Mouse (Mus musculus): ENCODE results near the gene Ptgs2. TPM values are rescaled to one million over a fixed set of nuclear protein-coding genes. Genes with fewer than 3 reads are reported as not detected.
A peak's percentile ranks its signal among the peaks of the same experiment; 100 is the strongest.

Gene Ptgs2
- 60.3 and 202 TPM in 2 replicates for polyA plus RNA-seq (2011; ENCODE audit: insufficient read length, low read depth, missing spikeins)

DNA sequence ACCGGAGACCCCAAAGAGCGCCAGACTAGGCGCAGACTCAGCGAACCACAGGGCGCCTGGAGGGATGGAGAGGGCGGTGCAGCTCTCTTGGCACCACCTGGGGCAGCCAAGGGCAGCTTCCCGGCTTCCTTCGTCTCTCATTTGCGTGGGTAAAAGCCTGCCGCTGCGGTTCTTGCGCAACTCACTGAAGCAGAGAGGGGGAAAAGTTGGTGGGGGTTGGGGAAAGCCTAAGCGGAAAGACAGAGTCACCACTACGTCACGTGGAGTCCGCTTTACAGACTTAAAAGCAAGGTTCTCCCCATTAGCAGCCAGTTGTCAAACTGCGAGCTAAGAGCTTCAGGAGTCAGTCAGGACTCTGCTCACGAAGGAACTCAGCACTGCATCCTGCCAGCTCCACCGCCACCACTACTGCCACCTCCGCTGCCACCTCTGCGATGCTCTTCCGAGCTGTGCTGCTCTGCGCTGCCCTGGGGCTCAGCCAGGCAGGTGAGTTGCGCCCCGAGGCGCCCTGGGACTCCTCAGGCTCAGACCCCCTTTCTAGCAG lies at the start of gene Ptgs2:
Ptgs2 (plus strand) TSS at position 242 of the 544 bp plus-strand sequence.
- Histone ChIP-seq H3K27ac (ENCODE audit: insufficient read depth, low read length) (peak within 1 kb of the TSS; percentile 91), H3K4me1 (ENCODE audit: control insufficient read depth, insufficient read depth, low read length) (peaks cover 2% of the 10 kb centered on the region), H3K4me3 (ENCODE audit: insufficient read depth, low read length) (peak within 1 kb of the TSS; percentile 93)
- TF ChIP-seq CTCF (IDR thresholded peaks at IDR 0.05; ENCODE audit: borderline replicate concordance, insufficient read depth, low read length) = no peak
- peak; percentile 99 for TF ChIP-seq POLR2A (IDR thresholded peaks at IDR 0.05; ENCODE audit: low read depth, low read length)

DNA sequence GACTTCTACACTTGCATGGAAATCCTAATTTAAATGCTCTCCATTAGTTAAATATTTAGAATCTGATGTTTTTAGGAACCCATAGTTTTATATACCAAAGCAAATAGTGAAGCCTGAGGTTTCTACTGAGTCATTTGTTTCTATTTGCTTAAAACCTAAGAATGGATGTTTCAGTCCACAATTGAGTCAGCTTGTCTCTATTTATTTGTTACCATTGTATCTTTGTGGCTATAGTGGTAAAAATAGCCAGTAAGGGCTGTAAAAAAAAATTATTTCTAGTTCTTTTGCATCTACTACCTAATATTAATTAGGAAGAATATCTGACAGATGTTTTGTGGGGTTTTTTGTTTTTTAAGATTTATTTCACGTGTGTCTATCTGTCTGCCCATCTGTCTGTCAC lies 49.6 kb upstream of the Ptgs2 start:
- no peak overlapping the region for H3K4me3 ChIP-seq (ENCODE audit: insufficient read depth, low read length)
- no peak for TF ChIP-seq POLR2A (IDR thresholded peaks at IDR 0.05; ENCODE audit: low read depth, low read length)
- TF ChIP-seq CTCF (IDR thresholded peaks at IDR 0.05; ENCODE audit: borderline replicate concordance, insufficient read depth, low read length) = no peak

DNA sequence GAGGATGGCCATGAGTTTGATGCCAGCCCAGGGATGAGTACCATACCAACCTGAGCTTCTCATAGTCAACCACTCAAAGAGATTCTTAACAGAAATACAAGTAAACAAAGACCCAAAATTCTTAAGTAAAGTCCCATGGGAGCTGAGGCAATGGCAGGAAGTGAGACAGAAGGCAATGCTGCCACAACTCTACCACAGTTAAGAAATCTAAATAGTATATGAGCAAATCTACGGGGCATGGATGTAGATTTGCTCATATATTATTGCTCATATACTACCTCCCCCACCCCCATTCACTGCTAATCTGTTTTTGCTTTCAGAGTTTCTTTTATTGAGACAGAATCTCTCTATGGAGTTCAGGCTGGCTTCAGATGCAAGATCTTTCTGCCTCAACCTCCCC lies 34.1 kb upstream of the Ptgs2 start:
- H3K4me3 ChIP-seq (ENCODE audit: insufficient read depth, low read length) = no peak overlapping the region
- TF ChIP-seq CTCF (IDR thresholded peaks at IDR 0.05; ENCODE audit: borderline replicate concordance, insufficient read depth, low read length) (no peak), POLR2A (IDR thresholded peaks at IDR 0.05; ENCODE audit: low read depth, low read length) (no peak)
- H3K4me1 ChIP-seq (ENCODE audit: control insufficient read depth, insufficient read depth, low read length) = peaks cover 2% of the 10 kb centered on the region; the same call in 1 of the 2 replicates
- peak overlapping the region; percentile 57; the same call in 1 of the 2 replicates for H3K27ac ChIP-seq (ENCODE audit: insufficient read depth, low read length)

More for the DNA sequence above, 49.6 kb upstream of the Ptgs2 start:
- no peak overlapping the region for H3K27ac ChIP-seq (ENCODE audit: insufficient read depth, low read length)
- no peaks in the 10 kb centered on the region for H3K4me1 ChIP-seq (ENCODE audit: control insufficient read depth, insufficient read depth, low read length)

DNA sequence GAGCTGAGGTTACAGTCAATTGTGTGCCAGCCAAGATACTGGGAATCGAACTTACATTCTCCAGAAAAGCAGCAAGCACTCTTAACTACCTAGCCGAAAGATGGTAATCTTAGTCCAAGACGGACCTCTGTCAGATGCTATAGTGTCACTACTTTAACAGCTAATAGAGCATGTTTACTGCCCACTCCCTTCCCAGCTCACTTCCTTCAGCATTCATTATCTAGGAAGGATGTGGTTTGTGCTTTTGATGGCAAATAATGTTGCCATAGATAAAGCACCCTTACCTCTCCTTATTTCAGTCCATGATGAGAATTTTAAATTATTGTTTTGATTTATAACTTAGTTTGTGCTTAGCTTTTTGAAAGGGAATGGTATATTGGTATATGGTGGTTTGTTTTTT lies 27.0 kb upstream of the Ptgs2 start:
- Histone ChIP-seq H3K4me1 (ENCODE audit: control insufficient read depth, insufficient read depth, low read length) (no peaks in the 10 kb centered on the region), H3K27ac (ENCODE audit: insufficient read depth, low read length) (no peak overlapping the region), H3K4me3 (ENCODE audit: insufficient read depth, low read length) (no peak overlapping the region)
- TF ChIP-seq POLR2A (IDR thresholded peaks at IDR 0.05; ENCODE audit: low read depth, low read length) (no peak), CTCF (IDR thresholded peaks at IDR 0.05; ENCODE audit: borderline replicate concordance, insufficient read depth, low read length) (no peak)

DNA sequence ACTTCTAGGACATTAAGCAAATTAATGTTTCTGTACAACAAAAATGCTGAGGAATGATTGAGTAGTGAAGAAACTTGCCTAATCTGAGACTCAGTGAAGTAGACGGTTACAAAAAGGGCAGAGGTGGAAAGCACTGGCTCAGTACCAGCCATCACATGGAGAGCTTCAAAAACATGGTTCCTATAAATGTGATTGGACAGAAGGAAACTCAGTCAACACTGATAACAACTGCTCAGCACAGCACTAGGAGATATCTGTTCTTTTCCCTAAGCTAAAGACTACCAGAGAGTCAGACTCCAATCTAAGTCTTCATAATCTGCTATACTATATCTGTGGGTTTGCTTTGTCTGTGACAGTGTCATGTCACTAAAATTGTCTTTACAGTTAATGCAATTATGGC lies 25.2 kb upstream of the Ptgs2 start:
- Histone ChIP-seq H3K4me3 (ENCODE audit: insufficient read depth, low read length) (no peak overlapping the region), H3K4me1 (ENCODE audit: control insufficient read depth, insufficient read depth, low read length) (no peaks in the 10 kb centered on the region), H3K27ac (ENCODE audit: insufficient read depth, low read length) (no peak overlapping the region)
- TF ChIP-seq CTCF (IDR thresholded peaks at IDR 0.05; ENCODE audit: borderline replicate concordance, insufficient read depth, low read length) = no peak
- TF ChIP-seq POLR2A (IDR thresholded peaks at IDR 0.05; ENCODE audit: low read depth, low read length) = no peak

DNA sequence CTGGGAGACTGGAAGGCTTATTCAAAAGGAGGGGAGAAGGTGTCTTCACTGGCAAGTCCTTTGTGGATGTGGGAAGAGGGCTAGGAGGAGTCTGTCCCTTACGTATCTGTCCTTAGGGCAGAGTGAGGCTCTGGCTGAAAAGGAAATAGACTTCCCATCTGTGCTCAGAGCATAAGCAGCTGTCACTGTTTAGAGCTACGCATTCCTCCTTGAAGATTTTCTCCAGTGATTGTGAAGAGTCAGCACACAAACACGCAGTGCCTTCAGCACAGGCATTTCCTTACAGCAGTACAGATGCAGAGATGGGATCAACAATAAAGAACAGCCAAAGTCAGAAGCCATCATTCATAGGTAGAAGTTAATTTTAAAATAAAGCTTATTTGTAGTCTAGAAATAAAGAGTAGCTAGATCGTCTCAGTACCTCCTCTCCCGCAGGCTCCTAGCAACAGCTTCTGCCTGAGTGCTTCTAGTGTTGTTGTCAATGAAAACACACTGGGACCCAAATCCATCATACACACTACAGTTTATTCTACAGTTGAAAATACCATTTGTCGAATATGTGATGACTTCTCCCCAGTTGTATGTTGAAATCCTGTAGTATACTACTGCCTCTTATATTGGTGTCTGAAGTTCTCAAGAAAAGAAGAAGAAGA lies 10.7 kb upstream of the Ptgs2 start:
- H3K4me3 ChIP-seq (ENCODE audit: insufficient read depth, low read length) = no peak overlapping the region
- no peaks in the 10 kb centered on the region for H3K4me1 ChIP-seq (ENCODE audit: control insufficient read depth, insufficient read depth, low read length)
- TF ChIP-seq CTCF (IDR thresholded peaks at IDR 0.05; ENCODE audit: borderline replicate concordance, insufficient read depth, low read length) = no peak
- no peak for TF ChIP-seq POLR2A (IDR thresholded peaks at IDR 0.05; ENCODE audit: low read depth, low read length)
- H3K27ac ChIP-seq (ENCODE audit: insufficient read depth, low read length) = peak overlapping the region; percentile 43; the same call in 1 of the 2 replicates

DNA sequence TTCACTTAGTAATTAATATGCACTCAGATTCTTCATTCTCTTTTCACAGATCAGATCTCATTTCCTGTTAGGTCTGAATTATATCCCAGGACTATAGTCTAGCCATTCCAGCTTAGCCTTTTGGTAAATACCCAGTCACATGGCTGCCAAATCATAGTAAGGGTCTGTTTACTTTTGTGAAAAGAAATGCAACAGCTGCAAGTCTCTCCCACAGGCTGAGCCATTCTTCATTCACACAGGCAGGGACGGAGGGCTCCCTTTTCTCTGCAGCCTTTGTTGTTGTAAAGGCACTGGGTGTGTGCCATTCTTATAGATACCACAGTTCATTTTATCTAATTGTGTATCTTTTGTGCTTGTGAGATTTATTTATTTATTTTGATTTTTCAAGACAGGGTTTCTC lies 9.6 kb upstream of the Ptgs2 start:
- Histone ChIP-seq H3K27ac (ENCODE audit: insufficient read depth, low read length) (no peak overlapping the region), H3K4me1 (ENCODE audit: control insufficient read depth, insufficient read depth, low read length) (no peaks in the 10 kb centered on the region), H3K4me3 (ENCODE audit: insufficient read depth, low read length) (no peak overlapping the region)
- TF ChIP-seq CTCF (IDR thresholded peaks at IDR 0.05; ENCODE audit: borderline replicate concordance, insufficient read depth, low read length) = no peak
- TF ChIP-seq POLR2A (IDR thresholded peaks at IDR 0.05; ENCODE audit: low read depth, low read length) = no peak

DNA sequence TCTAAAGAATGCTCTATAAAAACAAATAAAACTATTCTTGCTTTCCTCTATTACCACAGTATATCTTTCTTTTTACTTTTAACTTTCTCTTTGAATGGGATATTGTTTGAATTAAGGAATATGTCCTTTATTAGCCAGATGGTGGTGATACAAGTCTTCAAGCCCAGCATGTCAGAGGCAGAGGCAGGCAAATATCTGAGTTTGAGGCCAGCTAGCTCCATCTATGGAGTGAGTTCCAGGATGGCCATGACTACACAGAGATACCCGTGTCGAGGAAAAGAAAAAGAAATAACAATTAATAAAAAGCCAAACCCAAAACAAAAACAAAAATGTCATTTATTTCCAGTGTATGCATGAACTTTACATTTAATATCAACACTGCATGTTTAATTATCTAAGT lies 2.8 kb upstream of the Ptgs2 start:
- no peak for TF ChIP-seq CTCF (IDR thresholded peaks at IDR 0.05; ENCODE audit: borderline replicate concordance, insufficient read depth, low read length)
- TF ChIP-seq POLR2A (IDR thresholded peaks at IDR 0.05; ENCODE audit: low read depth, low read length) = no peak
- Histone ChIP-seq H3K27ac (ENCODE audit: insufficient read depth, low read length) (no peak overlapping the region), H3K4me3 (ENCODE audit: insufficient read depth, low read length) (no peak overlapping the region), H3K4me1 (ENCODE audit: control insufficient read depth, insufficient read depth, low read length) (no peaks in the 10 kb centered on the region)

DNA sequence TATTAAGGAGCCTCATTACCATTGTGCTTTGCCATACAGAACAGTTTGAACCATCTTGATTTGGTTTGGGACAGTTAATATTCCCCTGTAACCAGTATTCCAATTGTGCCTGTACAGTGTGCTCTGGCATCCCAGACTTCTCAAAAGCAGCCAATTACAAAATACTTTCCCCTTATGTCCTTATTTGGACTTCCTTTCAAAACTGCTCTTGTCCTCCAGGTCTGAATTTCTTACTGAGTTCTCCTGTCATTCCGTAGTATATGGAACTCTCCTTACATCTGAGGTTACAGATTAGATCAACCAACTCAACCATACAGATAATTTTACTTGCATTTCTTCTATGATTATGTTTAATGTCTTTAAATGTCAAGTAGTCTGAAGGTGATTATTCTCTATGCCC lies 2.1 kb upstream of the Ptgs2 start:
- Histone ChIP-seq H3K4me3 (ENCODE audit: insufficient read depth, low read length) (no peak overlapping the region), H3K27ac (ENCODE audit: insufficient read depth, low read length) (peak overlapping the region; percentile 80; the same call in 1 of the 2 replicates)
- TF ChIP-seq CTCF (IDR thresholded peaks at IDR 0.05; ENCODE audit: borderline replicate concordance, insufficient read depth, low read length) (no peak), POLR2A (IDR thresholded peaks at IDR 0.05; ENCODE audit: low read depth, low read length) (no peak)

DNA sequence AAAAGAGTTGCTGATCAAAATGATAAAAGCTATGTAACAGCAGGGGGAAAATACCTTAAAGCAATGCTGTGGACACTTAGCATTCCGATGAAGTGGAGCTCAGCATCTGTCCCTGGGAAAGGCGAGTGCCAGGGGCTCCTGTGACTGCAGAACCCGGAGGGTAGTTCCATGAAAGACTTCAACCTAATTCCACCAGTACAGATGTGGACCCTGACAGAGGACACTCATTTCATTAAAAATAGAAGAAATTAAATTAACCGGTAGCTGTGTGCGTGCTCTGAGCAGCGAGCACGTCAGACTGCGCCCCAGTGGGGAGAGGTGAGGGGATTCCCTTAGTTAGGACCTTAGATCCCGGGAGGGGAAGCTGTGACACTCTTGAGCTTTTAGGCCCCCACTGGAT lies 457 bp upstream of the Ptgs2 start:
- peak overlapping the region; percentile 90 for H3K4me3 ChIP-seq (ENCODE audit: insufficient read depth, low read length)
- peaks cover 2% of the 10 kb centered on the region; the same call in 1 of the 2 replicates for H3K4me1 ChIP-seq (ENCODE audit: control insufficient read depth, insufficient read depth, low read length)
- TF ChIP-seq CTCF (IDR thresholded peaks at IDR 0.05; ENCODE audit: borderline replicate concordance, insufficient read depth, low read length) (no peak), POLR2A (IDR thresholded peaks at IDR 0.05; ENCODE audit: low read depth, low read length) (no peak; the same call in 1 of the 2 replicates)
- peak overlapping the region; percentile 80 for H3K27ac ChIP-seq (ENCODE audit: insufficient read depth, low read length)

More for the DNA sequence above, 2.1 kb upstream of the Ptgs2 start:
- H3K4me1 ChIP-seq (ENCODE audit: control insufficient read depth, insufficient read depth, low read length) = no peaks in the 10 kb centered on the region
